Mouse (Mus musculus) hindbrain, embryonic 10.5 days (tissue): Measurements from ENCODE around the gene Oxct2b. TPM values are rescaled to one million over a fixed set of nuclear protein-coding genes. Genes with fewer than 3 reads are reported as not detected.
"Not testable (repeated sequence)": the region's sequence is repeated elsewhere in the genome, so short reads cannot be mapped to it uniquely, and the experiment has no call there.

Experiments
- DNase-seq: peaks from one replicate; pipeline ENCODE4 v3.0.0-alpha.2; 2017; ENCODE audit warnings: low spot score
- H3K27ac ChIP-seq: fragments of 300-500 bp; sonication (generic); 2 replicates; pipeline ENCODE4 v1.5.1; 2016; ENCODE audit warnings: mild to moderate bottlenecking, moderate library complexity
- H3K27me3 ChIP-seq: fragments of 300-500 bp; sonication (generic); 2 replicates; pipeline ENCODE4 v1.6.1; 2016; ENCODE audit warnings: mild to moderate bottlenecking; ENCODE audit not compliant: poor library complexity, insufficient read depth, severe bottlenecking
- H3K36me3 ChIP-seq: fragments of 300-500 bp; sonication (generic); 2 replicates; pipeline ENCODE4 v1.6.1; 2016; ENCODE audit warnings: mild to moderate bottlenecking, moderate library complexity
- H3K4me1 ChIP-seq: fragments of 300-500 bp; sonication (generic); replicated peaks from 2 replicates; pipeline ENCODE4 v1.6.1; 2016; ENCODE audit warnings: mild to moderate bottlenecking
- H3K4me3 ChIP-seq: fragments of 300-500 bp; sonication (generic); 2 replicates; pipeline ENCODE4 v1.5.1; 2016; ENCODE audit warnings: mild to moderate bottlenecking, moderate library complexity
- H3K9me3 ChIP-seq: fragments of 300-500 bp; sonication (generic); 2 replicates; pipeline ENCODE4 v1.6.1; 2016; ENCODE audit warnings: mild to moderate bottlenecking, moderate library complexity
- WGBS: fragments of 180-500 bp; shearing (Covaris S2); methylation state at CpG from one replicate; pipeline ENCODE4 v1.1.7; 2016; 5-methylcytosine and 5-hydroxymethylcytosine counted together
- polyA plus RNA-seq: library from polyadenylated mRNA; unstranded; fragments of >200 nt; fragmentation: Nextera tagmentation; extraction: Ambion mirVana; gene quantifications from 2 replicates; pipeline ENCODE4 v1.2.1, GENCODE M21; 2016

Gene Oxct2b
- polyA plus RNA-seq, 1 experiment from 2014 or later = not detected

GRCm38 (mm10) chr4:123093869-123094268 is 22.2 kb upstream of the Oxct2b start:
- no peak for DNase-seq
- H3K9me3 ChIP-seq = no peaks in the 10 kb centered on the region
- WGBS = 60% methylated on average over 9 of the region's 9 CpGs
- H3K4me3 ChIP-seq = no peak overlapping the region
- H3K27me3 ChIP-seq = no peaks in the 10 kb centered on the region
- H3K36me3 ChIP-seq = no peaks in the 10 kb centered on the region
- H3K4me1 ChIP-seq = 0 out of 2 replicates have a peak, but pooled peaks cover 6% of the 10 kb centered on the region
- no peak overlapping the region for H3K27ac ChIP-seq

DNA sequence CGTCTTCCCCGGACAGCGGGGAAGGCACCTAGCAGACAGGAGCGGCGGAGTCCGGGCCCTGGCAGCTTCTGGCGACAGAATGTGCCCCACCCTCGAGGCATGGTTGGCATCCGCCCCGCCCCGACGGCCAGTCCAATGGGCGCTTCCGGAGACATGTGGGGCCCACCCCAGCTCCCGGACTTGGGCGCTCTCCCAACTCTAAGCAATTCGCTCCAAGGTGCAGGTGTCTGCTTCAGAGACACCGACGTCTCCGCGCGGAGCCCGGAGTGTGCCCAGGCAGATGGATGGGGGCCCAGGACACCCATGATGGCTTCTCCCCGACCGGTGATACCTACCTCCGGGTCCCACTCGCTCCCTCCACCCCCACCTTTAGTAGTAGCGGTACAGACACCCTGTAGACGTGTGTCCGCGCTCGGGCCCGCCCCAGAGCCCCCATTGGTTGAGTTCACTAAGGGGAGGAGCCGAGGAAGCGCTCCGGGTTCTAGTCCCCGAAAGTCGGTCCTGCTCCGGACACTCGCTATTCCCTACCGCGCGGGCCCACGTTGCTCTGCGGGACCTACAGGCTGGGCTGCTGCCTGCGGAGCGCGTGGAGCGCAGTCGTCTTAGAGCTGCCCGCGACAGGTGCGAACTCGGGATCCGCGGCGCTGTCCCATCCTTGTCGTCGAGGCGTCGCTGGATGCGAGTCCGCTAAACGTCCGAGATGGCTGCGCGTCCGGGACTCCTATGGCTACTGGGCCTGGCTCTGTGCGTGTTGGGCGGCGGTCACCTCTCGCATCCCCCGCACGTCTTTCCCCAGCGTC is 11.2 kb upstream of the Oxct2b start, which contains the start of gene Bmp8b:
Gene Bmp8b (plus strand): TSS at position 515 of the 800 bp plus-strand sequence.
- H3K27me3 ChIP-seq = peaks cover 52% of the 10 kb centered on the region
- no peaks in the 10 kb centered on the region for H3K9me3 ChIP-seq
- H3K27ac ChIP-seq = no peak within 1 kb of the TSS
- 6% methylated on average over 75 of the region's 75 CpGs for WGBS
- H3K4me3 ChIP-seq = peak within 1 kb of the TSS; percentile 48
- peaks cover 11% of the 10 kb centered on the region for H3K4me1 ChIP-seq
- peak; percentile 25 for DNase-seq
- no peaks in the 10 kb centered on the region for H3K36me3 ChIP-seq

DNA sequence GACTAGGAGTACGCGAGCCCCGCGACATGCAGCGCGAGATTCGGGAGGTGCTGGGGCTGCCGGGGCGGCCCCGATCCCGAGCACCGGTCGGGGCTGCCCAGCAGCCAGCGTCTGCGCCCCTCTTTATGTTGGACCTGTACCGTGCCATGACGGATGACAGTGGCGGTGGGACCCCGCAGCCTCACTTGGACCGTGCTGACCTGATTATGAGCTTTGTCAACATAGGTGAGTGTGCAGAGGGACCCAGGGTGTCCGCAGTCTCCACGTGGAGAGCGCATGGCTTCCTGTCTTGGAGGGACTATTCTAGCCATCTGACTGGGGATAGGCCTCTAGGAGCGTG is 10.6 kb upstream of the Oxct2b start:
- Histone ChIP-seq H3K4me3 (peak overlapping the region; percentile 48), H3K27me3 (peaks cover 52% of the 10 kb centered on the region), H3K36me3 (no peaks in the 10 kb centered on the region), H3K27ac (no peak overlapping the region), H3K9me3 (no peaks in the 10 kb centered on the region), H3K4me1 (peaks cover 11% of the 10 kb centered on the region)
- DNase-seq = no peak
- 25% methylated on average over 24 of the region's 24 CpGs for WGBS

DNA sequence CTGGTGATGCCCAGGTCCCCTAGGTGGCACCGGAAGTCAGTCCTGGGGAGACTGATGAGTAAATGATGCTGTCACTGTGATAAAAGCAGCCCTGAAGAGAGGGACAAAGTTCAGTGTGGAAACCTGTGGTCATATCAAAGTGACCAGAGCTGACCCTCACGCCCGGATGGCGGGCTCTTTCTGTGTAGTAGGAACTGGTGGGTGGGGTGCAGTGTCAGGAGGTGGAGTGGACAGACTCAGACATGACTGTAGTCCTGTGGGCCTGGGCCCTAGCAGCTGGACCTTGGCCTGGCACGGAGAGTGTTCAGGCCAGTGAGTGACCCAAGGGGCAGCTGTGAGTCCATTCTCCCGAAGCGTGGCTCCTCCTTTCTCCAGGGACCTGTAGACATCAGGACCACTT is 10.1 kb upstream of the Oxct2b start:
- DNase-seq, H3K4me3 ChIP-seq, H3K36me3 ChIP-seq, H3K27ac ChIP-seq, H3K9me3 ChIP-seq: not testable (repeated sequence)
- peaks cover 11% of the 10 kb centered on the region for H3K4me1 ChIP-seq
- 80% methylated on average over 7 of the region's 7 CpGs for WGBS
- peaks cover 52% of the 10 kb centered on the region for H3K27me3 ChIP-seq

- DNase-seq = no peak
- peaks cover 11% of the 10 kb centered on the region for H3K4me1 ChIP-seq
- WGBS = 94% methylated on average over 2 of the region's 2 CpGs
- no peaks in the 10 kb centered on the region for H3K9me3 ChIP-seq
- no peaks in the 10 kb centered on the region for H3K36me3 ChIP-seq
- no peak overlapping the region for H3K27ac ChIP-seq
- no peak overlapping the region for H3K4me3 ChIP-seq
- H3K27me3 ChIP-seq = peaks cover 52% of the 10 kb centered on the region
Observed at GRCm38 (mm10) chr4:123106864-123107263, 9.2 kb upstream of the Oxct2b start.

- 82% methylated on average over 5 of the region's 5 CpGs for WGBS
Observed at GRCm38 (mm10) chr4:123108056-123108455, 8.0 kb upstream of the Oxct2b start.

GRCm38 (mm10) chr4:123110751-123111150 is 5.3 kb upstream of the Oxct2b start:
- no peaks in the 10 kb centered on the region for H3K9me3 ChIP-seq
- WGBS = 92% methylated on average over 4 of the region's 4 CpGs
- H3K36me3 ChIP-seq = no peaks in the 10 kb centered on the region
- H3K27me3 ChIP-seq = peaks cover 35% of the 10 kb centered on the region
- no peak for DNase-seq
- H3K4me3 ChIP-seq = no peak overlapping the region
- H3K27ac ChIP-seq = no peak overlapping the region
- H3K4me1 ChIP-seq = peaks cover 3% of the 10 kb centered on the region

More at GRCm38 (mm10) chr4:123108056-123108455, 8.0 kb upstream of the Oxct2b start:
- no peaks in the 10 kb centered on the region for H3K9me3 ChIP-seq
- H3K36me3 ChIP-seq = no peaks in the 10 kb centered on the region
- H3K4me1 ChIP-seq = peaks cover 14% of the 10 kb centered on the region
- DNase-seq = no peak
- H3K27me3 ChIP-seq = peaks cover 47% of the 10 kb centered on the region
- H3K4me3 ChIP-seq = no peak overlapping the region
- no peak overlapping the region for H3K27ac ChIP-seq

- DNase-seq, H3K9me3 ChIP-seq, H3K4me1 ChIP-seq, H3K36me3 ChIP-seq, H3K4me3 ChIP-seq, H3K27ac ChIP-seq: not testable (repeated sequence)
- H3K27me3 ChIP-seq = peaks cover 35% of the 10 kb centered on the region
- WGBS = 77% methylated on average over 10 of the region's 10 CpGs
Observed at GRCm38 (mm10) chr4:123111275-123111983, 4.6 kb upstream of the Oxct2b start.

DNA sequence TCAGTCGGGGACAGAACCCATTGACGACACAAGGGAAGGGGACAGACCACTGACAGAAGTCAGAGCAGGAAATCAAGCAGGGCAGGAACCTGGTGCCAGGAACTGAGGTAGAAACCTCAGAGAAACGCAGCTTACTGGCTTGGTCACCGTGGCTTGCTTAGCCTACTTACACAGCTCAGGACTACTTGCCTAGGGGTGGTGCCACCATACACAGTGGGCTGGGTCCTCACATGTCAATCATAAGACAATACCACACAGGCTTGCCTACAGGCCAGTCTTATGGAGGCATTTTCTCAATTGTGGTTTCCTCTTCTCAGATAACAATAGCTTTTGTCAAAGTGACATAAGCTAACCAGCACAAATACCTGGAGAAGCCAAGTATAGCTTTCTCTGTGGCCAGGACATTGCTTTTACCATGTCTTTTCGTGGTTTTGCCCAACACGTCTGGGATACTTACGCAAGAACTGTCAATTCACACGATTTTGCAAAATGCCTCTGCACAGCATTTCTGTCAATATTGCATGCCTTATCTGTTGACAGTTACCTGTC is 3.8 kb upstream of the Oxct2b start:
- Histone ChIP-seq H3K36me3 (no peaks in the 10 kb centered on the region), H3K4me3 (no peak overlapping the region), H3K9me3 (0 out of 2 replicates have a peak, but pooled peaks cover under 1% of the 10 kb centered on the region), H3K27ac (no peak overlapping the region), H3K27me3 (peaks cover 33% of the 10 kb centered on the region), H3K4me1 (peaks cover 12% of the 10 kb centered on the region)
- no peak for DNase-seq
- 83% methylated on average over 8 of the region's 8 CpGs for WGBS

GRCm38 (mm10) chr4:123114651-123115050 is 1.4 kb upstream of the Oxct2b start:
- H3K9me3 ChIP-seq, H3K36me3 ChIP-seq, DNase-seq, H3K4me3 ChIP-seq, H3K27ac ChIP-seq: not testable (repeated sequence)
- WGBS = 92% methylated on average over 4 of the region's 4 CpGs
- H3K27me3 ChIP-seq = peaks cover 37% of the 10 kb centered on the region
- peaks cover 12% of the 10 kb centered on the region for H3K4me1 ChIP-seq

DNA sequence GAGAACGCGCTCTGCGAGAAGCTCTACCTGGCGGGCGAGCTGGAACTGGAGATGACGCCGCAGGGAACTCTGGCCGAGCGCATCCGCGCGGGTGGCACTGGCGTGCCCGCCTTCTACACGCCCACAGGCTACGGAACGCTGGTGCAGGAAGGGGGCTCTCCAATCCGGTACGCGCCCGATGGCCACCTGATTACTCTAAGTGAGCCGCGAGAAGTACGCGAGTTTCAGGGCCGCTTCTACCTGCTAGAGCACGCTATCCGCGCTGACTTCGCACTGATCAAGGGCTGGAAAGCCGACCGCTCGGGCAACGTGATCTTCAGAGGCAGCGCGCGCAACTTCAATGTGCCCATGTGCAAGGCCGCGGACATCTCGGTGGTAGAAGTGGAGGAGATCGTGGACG is 574 bp downstream of the Oxct2b start:
- not testable (repeated sequence) for H3K27ac ChIP-seq, DNase-seq, H3K9me3 ChIP-seq, H3K36me3 ChIP-seq
- H3K4me1 ChIP-seq = peaks cover 12% of the 10 kb centered on the region
- peaks cover 37% of the 10 kb centered on the region for H3K27me3 ChIP-seq
- 19% methylated on average over 42 of the region's 42 CpGs for WGBS
- peak overlapping the region; percentile 48 for H3K4me3 ChIP-seq

- Histone ChIP-seq H3K9me3 (0 out of 2 replicates have a peak, but pooled peaks cover 3% of the 10 kb centered on the region), H3K27ac (no peak overlapping the region), H3K4me3 (no peak overlapping the region), H3K4me1 (peaks cover 3% of the 10 kb centered on the region), H3K27me3 (peaks cover 17% of the 10 kb centered on the region), H3K36me3 (peaks cover 25% of the 10 kb centered on the region)
- WGBS = 91% methylated on average over 2 of the region's 2 CpGs
- DNase-seq = no peak
Observed at GRCm38 (mm10) chr4:123121286-123121685, 5.2 kb downstream of the Oxct2b start.

DNA sequence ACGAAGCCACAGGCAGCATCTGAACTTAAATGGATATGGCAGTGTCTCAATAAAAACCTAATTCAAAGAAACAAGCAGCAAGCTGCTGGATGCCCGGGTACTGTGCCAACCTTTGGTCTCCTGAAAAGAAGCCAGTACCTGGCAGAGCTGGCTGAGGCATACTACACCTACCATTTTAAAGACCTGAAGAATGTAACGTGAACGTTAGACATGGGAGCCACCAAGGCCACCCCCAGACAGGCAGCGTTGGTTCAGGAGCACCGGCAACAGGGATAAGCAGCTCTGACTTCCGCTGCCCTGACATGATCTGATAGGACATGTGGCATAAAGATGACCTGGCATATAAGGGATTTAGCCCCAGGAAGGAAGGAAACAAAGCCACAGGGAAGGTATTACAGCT is 10.6 kb downstream of the Oxct2b start:
- H3K36me3 ChIP-seq = peaks cover 78% of the 10 kb centered on the region
- H3K4me3 ChIP-seq = no peak overlapping the region
- H3K4me1 ChIP-seq = no peaks in the 10 kb centered on the region
- H3K27me3 ChIP-seq = no peaks in the 10 kb centered on the region
- WGBS = 94% methylated on average over 7 of the region's 7 CpGs
- no peak for DNase-seq
- no peaks in the 10 kb centered on the region for H3K9me3 ChIP-seq
- H3K27ac ChIP-seq = no peak overlapping the region
